Mouse (Mus musculus) CH12.LX (cell line): ENCODE data around the gene Tmem104. TPM values are rescaled to one million over a fixed set of nuclear protein-coding genes. Genes with fewer than 3 reads are reported as not detected.
A peak's percentile ranks its signal among the peaks of the same experiment; 100 is the strongest.

Experiments used
- DNase-seq: peaks from one replicate; pipeline ENCODE4 v3.0.0-alpha.2; 2013; ENCODE audit errors: extremely low read depth
- H3K27ac ChIP-seq: 2 replicates; pipeline ENCODE4 v1.5.1; 2012; ENCODE audit warnings: low read depth, mild to moderate bottlenecking, control low read depth, moderate library complexity; ENCODE audit not compliant: insufficient read depth
- H3K27me3 ChIP-seq: replicated peaks from 2 replicates; pipeline ENCODE3; 2012; ENCODE audit warnings: inconsistent platforms
- H3K36me3 ChIP-seq, 2 experiments: replicated peaks in 1 of 2; 2 replicates each; pipeline versions ENCODE3 to v1.6.1; 2012; ENCODE audit warnings: inconsistent platforms in 1 of 2, low read length in 1 of 2, mild to moderate bottlenecking in 1 of 2, mixed read lengths in 1 of 2, moderate library complexity in 1 of 2; ENCODE audit not compliant: control insufficient read depth in 1 of 2, insufficient read depth in 1 of 2
- H3K4me1 ChIP-seq, 2 experiments: 2 replicates each; pipeline ENCODE4 v1.6.1; 2012; ENCODE audit warnings: inconsistent platforms in 1 of 2, moderate library complexity in 1 of 2; ENCODE audit not compliant: insufficient read depth in 2 of 2, control insufficient read depth in 1 of 2
- H3K4me2 ChIP-seq: 2 replicates; pipeline ENCODE4 v1.6.1; 2012; ENCODE audit warnings: low read depth, mild to moderate bottlenecking, control low read depth; ENCODE audit not compliant: poor library complexity, insufficient read depth, severe bottlenecking
- H3K4me3 ChIP-seq, 3 experiments: fragments of 150-350 bp in 1 of 3; sonication (generic) in 1 of 3; replicated peaks in 1 of 3; 2 replicates each; pipeline versions ENCODE3 to v1.5.1; 2011 to 2012; ENCODE audit warnings: low read depth in 2 of 3, low read length in 2 of 3, mild to moderate bottlenecking in 2 of 3, moderate library complexity in 2 of 3, control low read depth in 1 of 3, improper control_type of control experiment in 1 of 3, inconsistent platforms in 1 of 3, mixed read lengths in 1 of 3; ENCODE audit not compliant: poor library complexity in 1 of 3
- H3K79me2 ChIP-seq: replicated peaks from 2 replicates; pipeline ENCODE4 v1.6.1; 2012; ENCODE audit warnings: mild to moderate bottlenecking, moderate library complexity; ENCODE audit not compliant: control insufficient read depth, poor library complexity, insufficient read depth, severe bottlenecking; ENCODE audit errors: extremely low read depth
- H3K9ac ChIP-seq: 2 replicates; pipeline ENCODE4 v1.6.1; 2012; ENCODE audit warnings: low read depth, mild to moderate bottlenecking, control low read depth, moderate library complexity; ENCODE audit not compliant: insufficient read depth
- H3K9me3 ChIP-seq: replicated peaks from 2 replicates; pipeline ENCODE3; 2012; ENCODE audit warnings: low read length, inconsistent platforms, mixed read lengths
- BHLHE40 ChIP-seq: IDR thresholded peaks from 2 replicates; pipeline ENCODE4 v1.6.1; 2011; ENCODE audit warnings: mild to moderate bottlenecking, low read depth, low read length, improper control_type of control experiment
- CHD2 ChIP-seq: IDR thresholded peaks from 2 replicates; pipeline ENCODE4 v1.6.1; 2011; ENCODE audit warnings: low read length, improper control_type of control experiment
- CTCF ChIP-seq, 2 experiments: IDR thresholded peaks in 1 of 2; conservative IDR thresholded peaks in 1 of 2; 2 replicates each; pipeline ENCODE4 v1.5.1; 2011 to 2012; ENCODE audit warnings: low read depth in 2 of 2, low read length in 2 of 2, improper control_type of control experiment in 1 of 2, inconsistent platforms in 1 of 2, mild to moderate bottlenecking in 1 of 2, moderate library complexity in 1 of 2
- E2F4 ChIP-seq: IDR thresholded peaks from 2 replicates; pipeline ENCODE4 v1.6.1; 2011; ENCODE audit warnings: low read depth, low read length, improper control_type of control experiment; ENCODE audit not compliant: insufficient replicate concordance
- EP300 ChIP-seq: IDR thresholded peaks from 2 replicates; pipeline ENCODE4 v1.6.1; 2011; ENCODE audit warnings: low read length, improper control_type of control experiment
- GABPA ChIP-seq: IDR thresholded peaks from 2 replicates; pipeline ENCODE4 v1.6.1; 2012; ENCODE audit warnings: low read depth, low read length, improper control_type of control experiment, inconsistent platforms; ENCODE audit not compliant: insufficient replicate concordance
- IRF4 ChIP-seq: IDR thresholded peaks from 2 replicates; pipeline ENCODE4 v1.6.1; 2014; ENCODE audit warnings: low read depth, mild to moderate bottlenecking, inconsistent platforms, low read length, improper control_type of control experiment
- JUN ChIP-seq: IDR thresholded peaks from 2 replicates; pipeline ENCODE4 v1.6.1; 2011; ENCODE audit warnings: low read depth, mild to moderate bottlenecking, low read length, improper control_type of control experiment, moderate library complexity; ENCODE audit not compliant: insufficient read depth
- JUND ChIP-seq: conservative IDR thresholded peaks from 2 replicates; pipeline ENCODE4 v1.6.1; 2011; ENCODE audit warnings: low read depth, low read length, improper control_type of control experiment
- KAT2A ChIP-seq: IDR thresholded peaks from 2 replicates; pipeline ENCODE4 v1.6.1; 2012; ENCODE audit warnings: low read length, improper control_type of control experiment, inconsistent platforms; ENCODE audit not compliant: insufficient replicate concordance
- MAFK ChIP-seq: IDR thresholded peaks from 2 replicates; pipeline ENCODE4 v1.6.1; 2011; ENCODE audit warnings: low read length, improper control_type of control experiment; ENCODE audit not compliant: insufficient replicate concordance
- MAZ ChIP-seq: IDR thresholded peaks from 2 replicates; pipeline ENCODE4 v1.6.1; 2012; ENCODE audit warnings: low read depth, mild to moderate bottlenecking, inconsistent platforms, low read length, improper control_type of control experiment, moderate library complexity
- MEF2A ChIP-seq: IDR thresholded peaks from 2 replicates; pipeline ENCODE4 v1.6.1; 2014; ENCODE audit warnings: low read depth, mild to moderate bottlenecking, inconsistent platforms, low read length, improper control_type of control experiment, borderline replicate concordance
- MYC ChIP-seq: IDR thresholded peaks from 2 replicates; pipeline ENCODE4 v1.6.1; 2011; ENCODE audit warnings: low read depth, mild to moderate bottlenecking, improper control_type of control experiment, low read length
- PAX5 ChIP-seq: IDR thresholded peaks from 2 replicates; pipeline ENCODE4 v1.6.1; 2012; ENCODE audit warnings: low read length, inconsistent platforms, mixed read lengths
- POLR2A ChIP-seq: IDR thresholded peaks from 2 replicates; pipeline ENCODE4 v1.6.1; 2011; ENCODE audit warnings: low read depth, mild to moderate bottlenecking, improper control_type of control experiment, low read length
- POLR2AphosphoS2 ChIP-seq: IDR thresholded peaks from 2 replicates; pipeline ENCODE4 v1.6.1; 2011; ENCODE audit warnings: low read depth, low read length, improper control_type of control experiment
- RAD21 ChIP-seq: IDR thresholded peaks from 2 replicates; pipeline ENCODE4 v1.6.1; 2011; ENCODE audit warnings: low read depth, mild to moderate bottlenecking, low read length, improper control_type of control experiment, moderate library complexity
- SMC3 ChIP-seq: IDR thresholded peaks from 2 replicates; pipeline ENCODE4 v1.6.1; 2011; ENCODE audit warnings: low read depth, low read length, improper control_type of control experiment
- UBTF ChIP-seq: IDR thresholded peaks from 2 replicates; pipeline ENCODE4 v1.6.1; 2012; ENCODE audit warnings: low read depth, mild to moderate bottlenecking, inconsistent platforms, low read length, improper control_type of control experiment, moderate library complexity
- USF1 ChIP-seq: IDR thresholded peaks from 2 replicates; pipeline ENCODE4 v1.6.1; 2014; ENCODE audit warnings: low read depth, mild to moderate bottlenecking, inconsistent platforms, low read length, improper control_type of control experiment
- USF2 ChIP-seq: conservative IDR thresholded peaks from 2 replicates; pipeline ENCODE4 v1.6.1; 2011; ENCODE audit warnings: low read depth, low read length, improper control_type of control experiment
- ZC3H11A ChIP-seq: IDR thresholded peaks from 2 replicates; pipeline ENCODE4 v1.6.1; 2012; ENCODE audit warnings: low read depth, mild to moderate bottlenecking, inconsistent platforms, low read length, improper control_type of control experiment
- ZKSCAN1 ChIP-seq: IDR thresholded peaks from 2 replicates; pipeline ENCODE4 v1.6.1; 2012; ENCODE audit warnings: low read depth, inconsistent platforms, low read length, improper control_type of control experiment, borderline replicate concordance
- ZMIZ1 ChIP-seq: IDR thresholded peaks from 2 replicates; pipeline ENCODE4 v1.6.1; 2012; ENCODE audit warnings: low read depth, mild to moderate bottlenecking, inconsistent platforms, low read length, improper control_type of control experiment
- ZNF384 ChIP-seq: IDR thresholded peaks from 2 replicates; pipeline ENCODE4 v1.6.1; 2012; ENCODE audit warnings: low read depth, low read length, improper control_type of control experiment, inconsistent platforms
- dilution Hi-C: fragments of 300-500 bp; cut with MboI; formaldehyde crosslinking; loops from 2 replicates; pipeline ENCODE4 v1.14.3; 2020; ENCODE audit warnings: low sequenced_read_pairs; ENCODE audit not compliant: extremely low pct_unique_long_range_greater_than_20kb, extremely low pct_ligation_motif_present
- in situ Hi-C: fragments of 300-500 bp; cut with MboI; formaldehyde crosslinking; loops from 3 replicates; pipeline ENCODE4 v1.14.3; 2019; ENCODE audit warnings: low sequenced_read_pairs, low pct_ligation_motif_present, low pct_unique_long_range_greater_than_20kb, mixed read lengths
- polyA plus RNA-seq: library from polyadenylated mRNA; unstranded; fragments of >175 nt; gene quantifications from 2 replicates; pipeline ENCODE4 v1.2.1, GENCODE M21; 2012; ENCODE audit warnings: low read depth; ENCODE audit not compliant: insufficient read length
- total RNA-seq, 2 experiments: library from RNA; depleted of rRNA; stranded (reverse); fragments of 300-350 nt in 1 of 2; fragments of >200 nt in 1 of 2; gene quantifications; 2 replicates each; pipeline ENCODE4 v1.2.3; 2012 to 2014

The Tmem104 gene
- total and polyA plus RNA-seq, 3 experiments, result 3.5 to 16.1 (median 10.8) TPM

GRCm38 (mm10) chr11:115157933-115158719 is 29.2 kb upstream of the Tmem104 start:
- H3K9ac ChIP-seq, result peak overlapping the region; percentile 21; the same call in 1 of the 2 replicates
- H3K79me2 ChIP-seq, result no peaks in the 10 kb centered on the region
- peaks cover 8% of the 10 kb centered on the region for H3K9me3 ChIP-seq
- DNase-seq, result peak; percentile 56
- H3K27ac ChIP-seq, result no peak overlapping the region
- dilution Hi-C loops (no loop called here), in situ Hi-C loops (loop anchor here (5.0 kb wide), 1 partner anchor 76 kb away; no protein-coding TSS in a partner anchor)
- TF ChIP-seq POLR2A, result no peak
- TF ChIP-seq CTCF (conservative IDR thresholded peaks at IDR 0.05 in 1 of 2, IDR thresholded peaks at IDR 0.05 in 1 of 2; ENCODE audit: low read depth in 2 of 2, low read length in 2 of 2), result no peak
- no peak for TF ChIP-seq ZC3H11A
- TF ChIP-seq PAX5, result no peak
- TF ChIP-seq IRF4, result no peak
- TF ChIP-seq SMC3, result no peak
- no peak for TF ChIP-seq ZMIZ1
- no peak for TF ChIP-seq KAT2A
- TF ChIP-seq MAFK, result no peak
- no peak for TF ChIP-seq JUND
- TF ChIP-seq EP300, result no peak
- TF ChIP-seq MAZ, result no peak
- H3K4me3 ChIP-seq, result no peak overlapping the region
- no peak overlapping the region; the same call in 1 of the 2 replicates for H3K4me2 ChIP-seq
- no peaks in the 10 kb centered on the region for H3K36me3 ChIP-seq
- H3K27me3 ChIP-seq, result peaks cover 13% of the 10 kb centered on the region
- H3K4me1 ChIP-seq, result peaks cover 26 to 66% of the 10 kb centered on the region in 2 experiments

- DNase-seq, result no peak
- H3K9ac ChIP-seq, result no peak overlapping the region
- H3K36me3 ChIP-seq, result no peaks in the 10 kb centered on the region
- H3K79me2 ChIP-seq, result peaks cover 18% of the 10 kb centered on the region
- dilution Hi-C loops, result no loop called here
- in situ Hi-C loops, result loop anchor here (5.0 kb wide), 3 partner anchors 37 to 112 kb away; no protein-coding TSS in a partner anchor
- no peak overlapping the region for H3K4me3 ChIP-seq
- no peak overlapping the region for H3K4me2 ChIP-seq
- H3K27me3 ChIP-seq, result peaks cover 5% of the 10 kb centered on the region
- peaks cover 8% of the 10 kb centered on the region for H3K9me3 ChIP-seq
- peaks cover 18 to 53% of the 10 kb centered on the region in 2 experiments for H3K4me1 ChIP-seq
- H3K27ac ChIP-seq, result no peak overlapping the region
- no peak for TF ChIP-seq KAT2A
- TF ChIP-seq USF1, result no peak
- peak; percentile 51 to 87 for TF ChIP-seq CTCF (conservative IDR thresholded peaks at IDR 0.05 in 1 of 2, IDR thresholded peaks at IDR 0.05 in 1 of 2; ENCODE audit: low read depth in 2 of 2, low read length in 2 of 2)
- 0 out of 2 replicates have a peak, but pooled peaks have one; percentile 24 for TF ChIP-seq UBTF
- TF ChIP-seq JUND, result 0 out of 2 replicates have a peak, but pooled peaks have one; percentile 12
- 0 out of 2 replicates have a peak, but pooled peaks have one; percentile 56 for TF ChIP-seq MAZ
- TF ChIP-seq POLR2AphosphoS2, result no peak
- TF ChIP-seq CHD2, result no peak
- no peak for TF ChIP-seq E2F4
- TF ChIP-seq JUN, result no peak
- TF ChIP-seq SMC3, result peak; percentile 81
- TF ChIP-seq EP300, result no peak
- peak; percentile 35; the same call in 1 of the 2 replicates for TF ChIP-seq BHLHE40
- no peak for TF ChIP-seq ZMIZ1
- peak; percentile 83; the same call in 1 of the 2 replicates for TF ChIP-seq MYC
- TF ChIP-seq USF2, result no peak
- TF ChIP-seq GABPA, result no peak
- TF ChIP-seq MEF2A, result 0 out of 2 replicates have a peak, but pooled peaks have one; percentile 42
- TF ChIP-seq RAD21, result peak; percentile 78
- no peak for TF ChIP-seq MAFK
- no peak for TF ChIP-seq ZKSCAN1
- no peak for TF ChIP-seq PAX5
- TF ChIP-seq ZNF384, result no peak
Measured at GRCm38 (mm10) chr11:115160016-115160797, 27.1 kb upstream of the Tmem104 start.
